Mouse (Mus musculus) kidney, postnatal 25 days (tissue): ENCODE results near the gene Stab2.

ENCODE experiments used
- DNase-seq, 2 experiments: peaks; one replicate each; pipeline ENCODE4 v3.0.0; 2021; ENCODE audit warnings: mixed read lengths in 2 of 2

Stab2 gene

DNA sequence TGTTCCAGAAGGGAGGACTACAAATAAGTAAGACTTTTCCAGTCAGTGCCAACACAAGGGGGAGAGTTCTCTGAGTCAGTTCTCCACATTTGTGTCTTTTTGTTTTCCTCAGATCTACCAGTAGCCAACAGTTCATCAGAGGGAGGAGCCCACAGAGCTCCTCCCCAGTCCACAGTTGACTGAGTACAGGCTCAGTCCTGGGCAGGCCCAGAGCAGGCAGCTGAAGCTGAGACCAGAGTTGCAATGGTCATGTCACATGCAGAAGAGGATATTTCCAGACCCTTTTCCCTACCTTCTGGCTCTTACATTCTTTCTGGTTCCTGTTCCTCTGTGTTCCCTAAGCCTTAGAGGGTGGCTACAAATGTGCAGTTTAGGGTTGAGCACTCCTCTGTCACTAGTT is 118.4 kb downstream of the Stab2 start:
- no peak for DNase-seq

- DNase-seq: no peak
These were observed 121.4 kb downstream of the Stab2 start for GRCm38 (mm10) chr10:86886434-86886833.

GRCm38 (mm10) chr10:86881448-86881847 is 126.4 kb downstream of the Stab2 start:
- DNase-seq: no peak

DNA sequence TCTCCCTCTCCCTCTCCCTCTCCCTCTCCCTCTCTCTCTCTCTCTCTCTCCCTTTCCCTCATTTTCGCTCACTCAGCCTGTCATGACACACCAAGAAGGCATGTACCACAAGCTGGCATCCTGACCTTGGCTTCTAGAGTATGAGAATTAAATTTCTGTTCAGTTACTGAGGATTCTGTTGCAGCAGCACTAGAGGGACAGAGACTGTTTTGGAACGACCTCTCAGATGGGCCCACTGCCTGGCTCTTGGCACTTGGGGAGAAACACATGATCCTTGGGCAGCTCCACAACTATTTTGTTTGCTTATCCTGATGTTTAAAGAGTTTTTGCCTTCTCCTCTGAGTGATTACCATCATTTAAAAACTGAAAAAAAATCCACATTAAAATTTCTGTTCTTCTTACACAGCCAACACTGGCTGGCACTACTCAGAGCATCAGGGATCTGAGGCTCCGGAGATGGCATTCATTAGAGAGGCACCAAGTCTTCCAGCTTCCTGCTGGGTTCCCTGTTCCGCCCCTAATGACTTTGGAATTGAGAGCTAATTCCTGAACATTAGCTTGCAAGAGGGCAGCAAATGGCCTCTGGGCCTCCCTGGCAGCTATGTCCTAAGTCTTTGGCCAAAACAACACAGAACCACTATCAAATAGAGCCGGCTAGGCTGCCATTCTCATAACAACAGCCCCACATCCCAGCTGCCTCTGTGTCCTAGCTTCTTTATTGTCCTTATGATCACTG is 127.6 kb downstream of the Stab2 start:
- DNase-seq: no peak

GRCm38 (mm10) chr10:86878721-86879120 is 129.1 kb downstream of the Stab2 start:
- peak in 1 of 2 experiments; percentile 42 for DNase-seq

- DNase-seq: no peak
These were observed 135.2 kb downstream of the Stab2 start for GRCm38 (mm10) chr10:86872591-86872990.

GRCm38 (mm10) chr10:86872121-86872520 is 135.7 kb downstream of the Stab2 start:
- DNase-seq: no peak

DNA sequence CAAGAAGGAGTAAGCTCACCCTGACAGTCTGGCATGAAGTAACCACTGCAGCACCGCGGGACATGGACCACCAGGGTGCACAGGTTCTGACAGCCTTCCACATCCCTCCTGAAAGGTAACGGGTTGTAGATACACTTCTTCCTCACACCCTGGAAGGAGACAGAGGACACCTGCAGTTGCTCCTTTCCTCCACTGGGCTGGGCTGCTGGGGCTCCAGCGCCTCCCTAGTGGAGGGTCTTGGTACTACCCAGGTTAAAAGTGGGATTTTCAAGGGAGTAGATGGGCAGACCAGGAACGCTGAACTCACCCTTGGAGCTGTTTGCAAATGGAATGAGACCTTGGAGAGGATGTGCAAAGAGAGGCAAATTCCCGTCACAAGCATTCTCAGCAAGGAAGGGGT is 144.4 kb downstream of the Stab2 start:
- no peak for DNase-seq

DNA sequence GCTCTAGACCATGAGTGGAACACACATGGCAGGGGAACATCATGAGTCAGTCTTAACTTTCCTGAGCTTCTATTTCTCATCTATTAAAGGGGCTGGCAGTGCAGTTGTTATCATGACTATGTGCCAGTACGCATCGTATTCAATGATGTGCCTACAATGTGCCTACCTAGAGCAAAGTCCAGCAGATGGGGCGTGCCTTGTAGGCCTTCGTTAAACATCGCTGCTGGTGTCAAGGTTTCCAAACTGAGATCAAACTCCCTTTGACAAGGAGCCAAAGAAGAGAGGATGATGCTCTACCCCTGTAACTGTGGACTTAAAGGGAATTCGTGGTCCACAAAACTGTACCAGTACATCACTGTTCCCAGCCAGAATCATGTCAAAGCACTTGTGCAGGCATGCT is 145.3 kb downstream of the Stab2 start:
- DNase-seq: peak; percentile 65 to 70

- DNase-seq: no peak
These were observed 147.4 kb downstream of the Stab2 start for GRCm38 (mm10) chr10:86860396-86860795.

- no peak for DNase-seq
These were observed 154.4 kb downstream of the Stab2 start for GRCm38 (mm10) chr10:86853433-86853832.

DNA sequence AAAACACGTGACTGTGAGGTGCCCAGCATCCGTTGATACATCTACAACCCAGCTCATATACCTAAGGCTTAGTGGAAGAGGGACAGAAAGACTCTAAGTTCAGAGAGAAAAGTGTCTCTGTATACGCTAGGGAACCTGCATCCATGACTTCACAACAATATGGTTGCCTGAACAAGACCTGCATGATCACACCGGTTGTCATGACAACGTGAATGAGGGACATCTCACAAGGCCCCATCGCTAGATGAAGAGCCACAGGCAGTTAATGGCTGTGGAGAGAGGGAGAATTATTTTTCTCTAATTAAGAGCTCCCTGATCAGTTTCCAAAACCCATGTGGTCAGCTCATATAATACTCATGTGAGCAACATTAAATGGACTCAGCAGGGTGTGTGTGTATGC is 155.7 kb downstream of the Stab2 start:
- DNase-seq: no peak

DNA sequence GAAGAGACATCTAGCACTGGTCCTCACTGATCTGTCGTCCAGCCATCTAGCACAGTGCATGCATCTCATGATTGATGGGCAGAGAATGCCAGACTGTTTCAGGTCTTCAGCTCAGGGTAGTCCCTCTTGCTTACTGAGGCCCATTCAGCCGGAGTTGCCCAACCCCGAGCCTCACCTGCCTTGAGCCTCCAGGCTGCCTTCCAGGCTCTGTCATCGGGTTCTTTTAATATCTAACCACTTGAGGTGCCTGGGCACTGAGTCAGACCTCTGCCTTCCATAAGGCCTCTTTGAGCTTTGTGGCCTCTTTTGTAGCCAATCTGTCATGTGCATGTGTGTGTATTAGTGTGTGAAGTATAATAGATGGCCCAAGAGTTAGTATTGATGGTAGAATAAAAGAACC is 158.3 kb downstream of the Stab2 start:
- no peak for DNase-seq

GRCm38 (mm10) chr10:86849087-86849486 is 158.7 kb downstream of the Stab2 start:
- DNase-seq: no peak

- peak; percentile 42 to 75 for DNase-seq
These were observed 160.8 kb downstream of the Stab2 start for GRCm38 (mm10) chr10:86846926-86847467.

GRCm38 (mm10) chr10:86842659-86843058 is 165.2 kb downstream of the Stab2 start:
- DNase-seq: no peak

DNA sequence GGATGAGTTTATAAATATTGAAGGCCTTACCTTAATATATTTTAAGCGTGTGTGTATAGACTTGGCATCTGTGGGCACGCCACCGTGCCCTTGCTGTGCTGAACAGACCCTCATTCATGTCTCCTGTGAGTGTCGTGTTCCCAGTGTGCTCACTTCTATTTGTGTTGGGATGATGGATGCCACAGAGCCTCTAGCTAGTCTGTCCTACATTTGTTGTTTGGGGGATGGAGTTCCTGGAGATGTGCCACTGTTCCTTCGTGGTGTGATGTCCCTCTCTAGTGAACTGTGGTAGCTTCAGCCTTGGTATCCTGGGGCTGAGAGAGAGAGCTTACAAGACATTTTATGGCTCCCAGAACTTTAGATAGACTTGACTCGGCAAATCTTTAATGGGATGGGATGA is 169.0 kb downstream of the Stab2 start:
- DNase-seq: no peak

DNA sequence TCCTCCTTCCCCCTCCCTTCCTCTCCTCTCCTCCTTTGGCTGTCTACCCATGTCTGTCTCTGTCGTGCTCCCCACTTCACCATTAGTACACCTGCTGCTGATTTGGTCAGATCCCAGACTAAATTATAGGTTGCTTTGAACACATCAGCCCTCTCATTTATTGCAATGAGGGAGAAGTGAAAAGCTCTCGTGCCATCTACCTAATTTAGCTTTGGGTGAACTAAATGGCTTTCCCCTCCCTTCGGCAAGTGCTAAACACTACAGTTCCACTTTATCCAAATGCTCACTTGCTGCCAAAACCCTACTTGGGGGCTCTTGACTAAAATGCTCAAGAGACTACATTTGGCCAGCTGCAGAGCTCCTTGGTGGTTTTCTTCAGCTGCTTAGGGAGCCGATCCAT is 171.0 kb downstream of the Stab2 start:
- no peak for DNase-seq

- DNase-seq: no peak
These were observed 178.3 kb downstream of the Stab2 start for GRCm38 (mm10) chr10:86829515-86829914.

DNA sequence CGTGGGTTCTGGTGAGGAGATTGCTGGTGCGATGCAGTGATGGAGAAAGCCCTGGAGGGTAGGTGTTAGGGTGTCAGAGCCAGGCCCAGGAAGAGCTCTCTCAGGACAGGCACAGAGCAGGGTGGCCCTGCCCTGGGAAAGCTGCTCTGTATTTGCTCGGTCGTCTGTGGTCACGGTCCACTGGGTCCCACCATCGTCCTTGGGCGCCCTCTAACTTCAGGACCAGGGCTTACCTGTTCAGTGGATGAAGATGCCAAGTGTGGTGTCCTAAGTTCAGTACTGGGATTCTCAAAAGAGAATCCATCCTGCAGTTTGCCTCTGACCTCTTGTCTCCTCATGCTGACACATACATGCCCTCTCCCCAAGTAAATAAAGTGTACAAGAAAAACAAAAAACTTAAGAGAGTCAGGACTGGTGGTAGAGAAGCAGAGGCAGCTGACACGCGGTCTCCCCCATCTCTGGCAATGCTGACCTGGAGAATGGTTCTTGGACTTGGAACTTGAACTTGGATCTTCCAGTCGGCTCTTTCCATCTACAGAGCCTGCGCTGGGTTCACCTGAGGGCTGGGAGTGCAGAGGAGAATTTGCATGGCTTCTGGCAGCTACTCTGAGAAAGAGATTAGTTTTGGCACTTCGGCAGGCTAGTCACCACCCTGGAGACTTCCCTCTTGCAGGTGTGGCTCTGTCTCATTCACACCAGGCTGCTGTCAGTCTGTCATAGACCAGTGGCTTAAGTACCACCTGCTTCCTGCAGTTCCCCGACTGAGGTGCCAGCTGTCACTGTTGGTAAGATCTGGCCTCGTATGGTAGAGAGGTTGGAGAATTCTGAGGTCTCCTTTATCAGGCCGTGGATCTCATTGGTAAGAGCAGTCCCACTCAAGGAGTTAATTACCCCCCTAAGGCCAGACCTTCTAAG is 179.3 kb downstream of the Stab2 start:
- DNase-seq: peak; percentile 67 to 85

- no peak for DNase-seq
These were observed 180.9 kb downstream of the Stab2 start for GRCm38 (mm10) chr10:86826929-86827328.

DNA sequence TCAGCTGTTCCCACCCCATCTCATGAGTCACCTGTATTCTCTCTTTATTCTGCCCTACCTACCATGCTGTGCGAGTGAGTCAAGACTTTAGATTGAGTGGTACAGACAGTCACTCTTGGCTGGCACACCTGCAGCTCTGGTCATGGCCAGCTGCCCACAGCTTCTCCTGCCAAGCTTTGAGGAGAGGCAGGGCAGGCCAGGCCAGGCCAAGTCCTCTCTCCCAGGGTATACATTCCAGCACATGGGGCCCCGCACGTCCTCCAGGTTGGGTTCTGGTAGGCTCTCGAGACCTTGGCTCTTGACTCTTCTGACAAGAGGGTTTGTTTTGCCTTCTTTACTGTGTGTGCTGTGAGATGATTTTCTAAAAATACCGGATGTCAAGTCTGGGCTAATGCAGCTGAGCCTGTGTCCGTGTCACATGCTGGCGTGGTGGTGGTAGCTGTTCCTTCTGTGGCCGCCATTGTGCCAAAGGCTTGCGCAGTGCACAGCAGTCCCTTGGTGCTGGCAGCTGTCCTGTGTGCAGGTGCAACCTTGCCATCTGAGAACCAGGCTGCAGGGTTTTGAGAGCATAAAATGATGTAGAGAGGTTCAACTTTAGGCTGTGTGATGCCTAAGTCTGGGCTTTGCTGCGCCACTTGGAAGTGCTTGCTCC is 181.8 kb downstream of the Stab2 start:
- peak; percentile 85 to 93 for DNase-seq

- DNase-seq: peak; percentile 46 to 78
These were observed 183.0 kb downstream of the Stab2 start for GRCm38 (mm10) chr10:86824871-86825270.
